Mouse (Mus musculus): ENCODE measurements at regions not wholly inside any gene's neighbourhood (a gene's known extent, or its start where the extent isn't known, plus 50 kb on each side); places are given as distances from the start of the nearest gene placed in this dataset.
A peak's percentile ranks its signal among the peaks of the same experiment; 100 is the strongest.

DNA sequence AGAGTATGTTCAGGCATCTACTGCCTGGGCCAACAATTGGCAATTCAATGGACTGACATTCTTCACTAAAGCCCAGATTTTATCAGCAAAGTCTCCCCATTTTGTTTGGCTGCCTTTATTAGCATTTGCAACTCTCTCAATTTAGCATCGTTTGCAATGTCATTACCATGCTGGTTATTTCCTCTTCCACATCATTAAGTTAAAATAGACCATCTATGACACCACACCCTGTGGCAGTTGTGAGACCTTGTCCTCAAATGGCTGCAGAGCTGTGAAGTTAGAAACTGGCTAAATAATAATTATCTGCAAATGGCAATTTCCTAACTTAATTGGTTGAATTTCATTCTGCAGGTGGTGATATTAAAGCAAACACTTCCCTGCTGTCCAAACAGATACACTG lies 381.8 kb downstream of the H2al1n start:
- Histone ChIP-seq H3K27me3 (ENCODE audit: control insufficient read depth, insufficient read depth, low read length) (no peaks in the 10 kb centered on the region), H3K4me2 (replicated peaks; ENCODE audit: low read depth, low read length) (no peak overlapping the region), H3K4me3 (ENCODE audit: low read length) (no peak overlapping the region), H3K9me3 (ENCODE audit: control insufficient read depth, low read length) (no peaks in the 10 kb centered on the region), H3K36me3 (ENCODE audit: control insufficient read depth, insufficient read depth, low read length) (no peaks in the 10 kb centered on the region), H3K4me1 (ENCODE audit: control insufficient read depth, insufficient read depth, low read length) (no peaks in the 10 kb centered on the region), H3K27ac (ENCODE audit: low read depth, low read length) (no peak overlapping the region), H3K9ac (ENCODE audit: low read depth, low read length) (no peak overlapping the region)
- 70% methylated on average over 1 of the region's 1 CpGs for WGBS
- ATAC-seq (ENCODE audit: low FRiP score, low TSS enrichment): no peak

DNA sequence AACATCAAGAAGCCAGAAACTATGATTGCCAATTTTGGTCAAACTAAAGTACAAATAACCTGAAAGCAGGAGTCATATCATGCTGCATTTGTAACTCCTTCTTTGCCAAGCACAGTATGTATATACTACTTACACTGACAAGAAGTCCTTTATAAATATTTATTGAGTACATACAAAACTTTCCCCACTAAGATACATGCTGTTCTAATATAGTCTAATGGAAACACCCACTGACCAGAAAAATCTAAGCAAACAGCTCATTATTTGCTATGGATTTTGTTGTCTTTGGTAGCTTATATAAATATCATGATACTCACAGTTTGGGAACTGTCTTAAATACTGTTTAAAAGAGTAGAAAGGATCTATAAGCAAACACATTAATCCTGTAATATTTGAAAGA lies 385.9 kb downstream of the H2al1n start:
- Histone ChIP-seq H3K4me3 (ENCODE audit: low read length) (no peak overlapping the region), H3K36me3 (ENCODE audit: control insufficient read depth, insufficient read depth, low read length) (no peaks in the 10 kb centered on the region), H3K9ac (ENCODE audit: low read depth, low read length) (no peak overlapping the region), H3K4me1 (ENCODE audit: control insufficient read depth, insufficient read depth, low read length) (no peaks in the 10 kb centered on the region), H3K27ac (ENCODE audit: low read depth, low read length) (no peak overlapping the region), H3K27me3 (ENCODE audit: control insufficient read depth, insufficient read depth, low read length) (no peaks in the 10 kb centered on the region), H3K4me2 (replicated peaks; ENCODE audit: low read depth, low read length) (no peak overlapping the region), H3K9me3 (ENCODE audit: control insufficient read depth, low read length) (no peaks in the 10 kb centered on the region)
- no peak for ATAC-seq (ENCODE audit: low FRiP score, low TSS enrichment)

DNA sequence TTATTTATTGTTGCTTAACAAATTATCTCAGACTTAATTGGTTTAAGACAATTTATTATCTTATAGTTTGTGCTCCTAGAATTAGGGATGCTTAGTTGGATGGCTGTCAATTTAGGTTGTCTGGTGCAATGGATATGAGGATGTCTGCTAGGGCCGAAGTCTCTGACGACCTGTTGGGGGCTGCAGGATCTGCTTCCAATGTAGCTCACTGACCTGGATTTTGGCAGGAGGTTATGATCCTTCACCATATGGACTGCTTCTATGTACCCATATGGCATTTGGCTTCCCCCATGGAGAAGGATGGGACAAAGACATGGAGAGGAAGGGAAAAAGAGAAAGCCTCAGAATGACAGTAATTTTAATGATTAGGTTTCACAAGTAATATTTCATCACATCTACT lies 391.0 kb downstream of the H2al1n start:
- Histone ChIP-seq H3K4me2 (replicated peaks; ENCODE audit: low read depth, low read length) (no peak overlapping the region), H3K4me1 (ENCODE audit: control insufficient read depth, insufficient read depth, low read length) (no peaks in the 10 kb centered on the region), H3K27me3 (ENCODE audit: control insufficient read depth, insufficient read depth, low read length) (no peaks in the 10 kb centered on the region), H3K4me3 (ENCODE audit: low read length) (no peak overlapping the region), H3K9me3 (ENCODE audit: control insufficient read depth, low read length) (no peaks in the 10 kb centered on the region), H3K27ac (ENCODE audit: low read depth, low read length) (no peak overlapping the region), H3K9ac (ENCODE audit: low read depth, low read length) (no peak overlapping the region), H3K36me3 (ENCODE audit: control insufficient read depth, insufficient read depth, low read length) (no peaks in the 10 kb centered on the region)
- no peak for ATAC-seq (ENCODE audit: low FRiP score, low TSS enrichment)
- WGBS: 84% methylated on average over 2 of the region's 2 CpGs

DNA sequence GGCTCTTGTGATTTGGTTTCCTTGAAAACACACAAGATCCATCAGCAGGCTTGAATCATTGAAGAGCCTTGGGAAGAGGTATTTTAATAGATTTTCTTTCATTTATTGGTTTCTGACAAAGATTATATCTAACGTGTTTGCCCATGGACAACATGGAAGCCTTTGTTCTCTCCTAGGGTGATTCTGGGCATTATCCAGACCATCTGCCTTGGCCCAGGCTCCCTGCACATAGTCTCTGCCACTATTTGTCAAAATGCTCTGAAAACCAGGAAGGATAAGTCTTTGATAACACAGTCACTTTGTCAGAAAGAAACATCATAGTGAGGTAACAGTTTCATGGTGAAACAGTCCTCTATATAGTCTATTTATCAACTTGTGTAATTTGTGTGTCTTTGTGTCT lies 398.2 kb downstream of the H2al1n start:
- H3K4me3 ChIP-seq (ENCODE audit: low read length): no peak overlapping the region
- H3K9me3 ChIP-seq (ENCODE audit: control insufficient read depth, low read length): no peaks in the 10 kb centered on the region
- no peak overlapping the region for H3K27ac ChIP-seq (ENCODE audit: low read depth, low read length)
- H3K27me3 ChIP-seq (ENCODE audit: control insufficient read depth, insufficient read depth, low read length): no peaks in the 10 kb centered on the region
- H3K4me1 ChIP-seq (ENCODE audit: control insufficient read depth, insufficient read depth, low read length): no peaks in the 10 kb centered on the region
- no peaks in the 10 kb centered on the region for H3K36me3 ChIP-seq (ENCODE audit: control insufficient read depth, insufficient read depth, low read length)
- no peak for ATAC-seq (ENCODE audit: low FRiP score, low TSS enrichment)
- 92% methylated on average over 1 of the region's 1 CpGs for WGBS
- no peak overlapping the region for H3K4me2 ChIP-seq (replicated peaks; ENCODE audit: low read depth, low read length)
- H3K9ac ChIP-seq (ENCODE audit: low read depth, low read length): no peak overlapping the region

DNA sequence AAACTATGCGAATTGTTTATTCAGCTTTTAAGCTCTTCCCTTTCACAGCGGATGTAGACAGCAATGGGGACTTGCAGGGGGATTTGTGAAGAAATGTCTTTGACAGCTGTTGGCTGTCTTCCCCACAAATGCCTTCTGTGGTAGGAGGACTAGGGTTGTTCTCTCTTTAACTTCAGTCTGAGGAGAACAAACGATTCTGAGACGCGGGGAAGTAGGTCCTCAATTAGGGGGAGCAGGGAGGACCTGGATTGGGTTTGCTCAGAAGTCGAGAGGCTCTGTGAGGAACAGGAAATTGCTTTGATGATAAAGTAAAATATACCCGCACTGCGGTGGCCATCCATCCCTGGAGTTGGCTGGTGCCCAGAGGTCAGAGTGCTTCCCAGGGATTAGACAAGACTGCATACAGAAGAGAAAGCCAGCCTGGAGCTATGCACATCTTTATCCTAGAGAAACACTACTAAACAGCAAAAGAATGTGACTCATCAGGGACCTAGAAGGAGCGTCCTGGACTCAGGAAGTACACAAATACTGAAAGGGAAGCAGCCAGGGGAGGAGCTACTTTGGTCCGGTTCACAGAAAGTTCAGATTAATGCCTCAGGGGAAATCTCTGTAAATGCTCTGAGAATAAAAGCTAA lies 417.4 kb downstream of the H2al1n start:
- Histone ChIP-seq H3K9ac (ENCODE audit: low read depth, low read length) (no peak overlapping the region), H3K4me2 (replicated peaks; ENCODE audit: low read depth, low read length) (no peak overlapping the region; the same call in 1 of the 2 replicates), H3K9me3 (ENCODE audit: control insufficient read depth, low read length) (no peaks in the 10 kb centered on the region), H3K36me3 (ENCODE audit: control insufficient read depth, insufficient read depth, low read length) (no peaks in the 10 kb centered on the region), H3K27me3 (ENCODE audit: control insufficient read depth, insufficient read depth, low read length) (no peaks in the 10 kb centered on the region), H3K4me1 (ENCODE audit: control insufficient read depth, insufficient read depth, low read length) (no peaks in the 10 kb centered on the region), H3K27ac (ENCODE audit: low read depth, low read length) (peak overlapping the region; percentile 79; the same call in 1 of the 2 replicates), H3K4me3 (ENCODE audit: low read length) (no peak overlapping the region)
- peak; percentile 88 for ATAC-seq (ENCODE audit: low FRiP score, low TSS enrichment)
- 42% methylated on average over 10 of the region's 10 CpGs for WGBS

DNA sequence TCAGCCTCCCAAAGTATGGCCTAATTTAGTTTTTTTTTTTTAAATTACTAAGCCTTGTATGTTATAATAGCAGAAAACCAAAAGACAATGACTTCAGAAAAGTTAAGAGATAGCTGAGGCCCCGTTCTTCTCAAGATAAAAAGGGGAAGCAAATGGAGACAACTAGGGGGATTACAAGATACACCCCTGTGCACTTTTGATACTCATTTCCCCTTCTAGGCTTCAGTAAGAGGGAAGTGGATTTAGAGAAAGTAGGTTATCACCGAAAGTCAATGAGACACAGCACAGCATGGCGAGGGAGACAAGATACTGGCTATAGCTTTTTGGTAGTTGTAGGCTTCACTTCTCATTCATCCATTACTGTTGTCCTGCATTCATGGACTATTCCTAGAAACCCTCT lies 428.4 kb downstream of the H2al1n start:
- H3K27ac ChIP-seq (ENCODE audit: low read depth, low read length): no peak overlapping the region
- H3K9ac ChIP-seq (ENCODE audit: low read depth, low read length): no peak overlapping the region
- no peaks in the 10 kb centered on the region for H3K36me3 ChIP-seq (ENCODE audit: control insufficient read depth, insufficient read depth, low read length)
- no peak overlapping the region for H3K4me2 ChIP-seq (replicated peaks; ENCODE audit: low read depth, low read length)
- no peaks in the 10 kb centered on the region for H3K9me3 ChIP-seq (ENCODE audit: control insufficient read depth, low read length)
- H3K4me3 ChIP-seq (ENCODE audit: low read length): no peak overlapping the region
- no peaks in the 10 kb centered on the region for H3K27me3 ChIP-seq (ENCODE audit: control insufficient read depth, insufficient read depth, low read length)
- 89% methylated on average over 3 of the region's 3 CpGs for WGBS
- ATAC-seq (ENCODE audit: low FRiP score, low TSS enrichment): no peak
- H3K4me1 ChIP-seq (ENCODE audit: control insufficient read depth, insufficient read depth, low read length): no peaks in the 10 kb centered on the region

DNA sequence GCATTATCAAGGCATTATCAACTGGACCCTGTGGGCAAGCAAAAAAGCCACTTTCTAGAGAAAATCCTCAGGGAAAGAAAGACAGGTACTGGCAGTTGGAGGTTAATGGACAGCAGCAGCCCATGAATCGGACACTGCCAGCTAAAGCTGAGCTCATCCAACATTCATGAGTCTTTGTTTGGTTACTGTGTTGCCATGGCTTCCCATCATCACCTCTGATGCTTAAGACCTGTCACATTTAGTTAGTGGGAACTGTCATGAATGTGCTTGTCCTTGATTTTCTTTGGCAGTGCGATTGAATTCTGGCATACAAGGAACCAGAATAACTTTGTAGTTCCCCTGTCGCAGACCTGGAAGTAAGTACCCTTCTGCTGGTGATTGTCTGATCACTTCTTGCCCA lies 453.9 kb downstream of the H2al1n start:
- Histone ChIP-seq H3K27ac (ENCODE audit: low read depth, low read length) (no peak overlapping the region), H3K9me3 (ENCODE audit: control insufficient read depth, low read length) (no peaks in the 10 kb centered on the region), H3K36me3 (ENCODE audit: control insufficient read depth, insufficient read depth, low read length) (no peaks in the 10 kb centered on the region), H3K4me2 (replicated peaks; ENCODE audit: low read depth, low read length) (no peak overlapping the region), H3K27me3 (ENCODE audit: control insufficient read depth, insufficient read depth, low read length) (no peaks in the 10 kb centered on the region), H3K9ac (ENCODE audit: low read depth, low read length) (no peak overlapping the region), H3K4me1 (ENCODE audit: control insufficient read depth, insufficient read depth, low read length) (no peaks in the 10 kb centered on the region), H3K4me3 (ENCODE audit: low read length) (no peak overlapping the region)
- ATAC-seq (ENCODE audit: low FRiP score, low TSS enrichment): no peak
- WGBS: 66% methylated on average over 3 of the region's 3 CpGs

DNA sequence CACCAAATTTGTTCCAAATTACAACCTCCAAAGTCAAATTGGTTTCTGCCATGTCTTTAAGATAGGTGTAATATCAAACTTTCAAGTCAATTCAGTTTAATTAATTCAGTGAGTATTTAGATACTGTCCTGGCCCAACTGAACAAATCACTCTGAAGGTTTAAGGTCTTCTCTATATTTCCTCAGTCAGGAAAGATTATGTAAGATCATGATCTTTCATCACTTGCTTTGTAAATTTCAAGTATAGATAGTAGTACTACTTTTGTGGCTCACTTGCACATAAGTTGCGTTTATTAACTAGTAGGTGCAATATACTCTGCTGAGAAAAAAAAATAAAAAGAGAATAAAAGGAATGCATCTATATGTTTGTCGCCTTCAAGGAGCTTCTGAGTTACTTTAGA lies 485.4 kb downstream of the H2al1n start:
- Histone ChIP-seq H3K9me3 (ENCODE audit: control insufficient read depth, low read length) (no peaks in the 10 kb centered on the region), H3K4me1 (ENCODE audit: control insufficient read depth, insufficient read depth, low read length) (no peaks in the 10 kb centered on the region), H3K36me3 (ENCODE audit: control insufficient read depth, insufficient read depth, low read length) (no peaks in the 10 kb centered on the region), H3K27ac (ENCODE audit: low read depth, low read length) (no peak overlapping the region), H3K27me3 (ENCODE audit: control insufficient read depth, insufficient read depth, low read length) (no peaks in the 10 kb centered on the region), H3K9ac (ENCODE audit: low read depth, low read length) (no peak overlapping the region), H3K4me3 (ENCODE audit: low read length) (no peak overlapping the region), H3K4me2 (replicated peaks; ENCODE audit: low read depth, low read length) (no peak overlapping the region)
- no peak for ATAC-seq (ENCODE audit: low FRiP score, low TSS enrichment)
- 87% methylated on average over 2 of the region's 2 CpGs for WGBS

DNA sequence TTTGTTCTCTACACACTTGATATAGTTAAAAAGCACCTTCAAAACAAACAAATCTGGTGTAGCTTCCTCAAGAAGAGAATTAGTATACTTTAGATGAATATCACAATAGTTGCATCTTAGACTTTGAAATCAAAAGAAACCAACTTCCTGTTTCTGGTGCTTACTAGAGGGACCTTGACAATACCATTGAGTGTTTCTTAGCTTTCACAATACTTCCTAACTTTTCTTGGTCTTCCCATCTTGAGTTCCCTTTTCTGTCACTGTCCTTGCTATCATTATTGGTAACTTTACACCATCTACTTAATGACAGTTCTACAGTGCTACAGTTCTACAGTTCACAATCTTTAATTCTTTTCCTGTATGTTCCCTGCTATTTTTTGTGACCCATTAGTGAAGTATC lies 528.1 kb downstream of the H2al1n start:
- no peaks in the 10 kb centered on the region for H3K4me1 ChIP-seq (ENCODE audit: control insufficient read depth, insufficient read depth, low read length)
- H3K27me3 ChIP-seq (ENCODE audit: control insufficient read depth, insufficient read depth, low read length): no peaks in the 10 kb centered on the region

More for the DNA sequence above, 528.1 kb downstream of the H2al1n start:
- Histone ChIP-seq H3K4me3 (ENCODE audit: low read length) (no peak overlapping the region), H3K36me3 (ENCODE audit: control insufficient read depth, insufficient read depth, low read length) (no peaks in the 10 kb centered on the region), H3K9me3 (ENCODE audit: control insufficient read depth, low read length) (no peaks in the 10 kb centered on the region), H3K27ac (ENCODE audit: low read depth, low read length) (no peak overlapping the region), H3K4me2 (replicated peaks; ENCODE audit: low read depth, low read length) (no peak overlapping the region), H3K9ac (ENCODE audit: low read depth, low read length) (no peak overlapping the region)
- no peak for ATAC-seq (ENCODE audit: low FRiP score, low TSS enrichment)

Data from kidney, embryonic 14.5 days (tissue).